Mouse (Mus musculus) kidney, embryonic 16.5 days (tissue): ENCODE measurements at regions not wholly inside any gene's neighbourhood (a gene's known extent, or its start where the extent isn't known, plus 50 kb on each side); places are given as distances from the start of the nearest gene placed in this dataset.
A peak's percentile ranks its signal among the peaks of the same experiment; 100 is the strongest.

Source experiments
- ATAC-seq: fragments of 200-750 bp; cut with Nextera tagmentation; 2 replicates; pipeline ENCODE4 v1.8.0; 2017; ENCODE audit warnings: moderate TSS enrichment; ENCODE audit not compliant: low FRiP score, low TSS enrichment
- H3K27ac ChIP-seq: fragments of 300-500 bp; sonication (generic); 2 replicates; pipeline ENCODE4 v1.5.1; 2014; ENCODE audit warnings: low read length
- H3K27me3 ChIP-seq: fragments of 300-500 bp; sonication (generic); 2 replicates; pipeline ENCODE4 v1.6.1; 2014; ENCODE audit warnings: low read length, control low read depth, mixed read lengths; ENCODE audit not compliant: insufficient read depth
- H3K36me3 ChIP-seq: fragments of 300-500 bp; sonication (generic); 2 replicates; pipeline ENCODE4 v1.6.1; 2014; ENCODE audit warnings: low read length, control low read depth, mixed read lengths; ENCODE audit not compliant: insufficient read depth
- H3K4me1 ChIP-seq: fragments of 300-500 bp; sonication (generic); 2 replicates; pipeline ENCODE4 v1.6.1; 2014; ENCODE audit warnings: low read length, control low read depth, mixed read lengths; ENCODE audit not compliant: insufficient read depth
- H3K4me2 ChIP-seq: fragments of 300-500 bp; sonication (generic); replicated peaks from 2 replicates; pipeline ENCODE4 v1.6.1; 2014; ENCODE audit warnings: low read depth, low read length
- H3K4me3 ChIP-seq: fragments of 300-500 bp; sonication (generic); 2 replicates; pipeline ENCODE4 v1.5.1; 2014; ENCODE audit warnings: mild to moderate bottlenecking, low read length
- H3K9ac ChIP-seq: fragments of 300-500 bp; sonication (generic); replicated peaks from 2 replicates; pipeline ENCODE4 v1.6.1; 2014; ENCODE audit warnings: low read length
- H3K9me3 ChIP-seq: fragments of 300-500 bp; sonication (generic); 2 replicates; pipeline ENCODE4 v1.6.1; 2016; ENCODE audit warnings: low read length, control low read depth
- WGBS: fragments of 180-500 bp; shearing (Covaris S2); extraction: QIAGEN DNeasy Blood & Tissue Kit; methylation state at CpG from one replicate; pipeline ENCODE4 v1.1.7; 2014; 5-methylcytosine and 5-hydroxymethylcytosine counted together

DNA sequence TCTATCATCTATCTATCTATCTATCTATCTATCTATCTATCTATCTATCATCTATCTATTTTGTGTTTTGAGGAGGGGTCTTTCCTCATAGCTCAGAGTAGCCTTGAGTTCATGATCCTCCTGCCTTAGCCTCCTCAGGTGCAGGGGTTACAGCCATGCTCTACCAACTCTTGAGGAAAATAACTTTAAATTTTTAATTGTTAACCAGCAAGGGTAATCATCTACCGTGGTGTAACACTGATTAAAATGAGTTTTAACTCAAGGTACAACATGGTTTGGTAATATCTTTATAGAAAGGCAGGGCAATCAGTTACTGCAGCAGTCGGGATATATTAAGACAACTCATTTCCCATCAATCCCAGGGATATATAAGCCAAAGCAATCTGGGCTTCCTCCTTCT is 401.6 kb upstream of the Fbxo33 start:
- H3K36me3 ChIP-seq: no peaks in the 10 kb centered on the region
- no peak overlapping the region for H3K4me3 ChIP-seq
- H3K9ac ChIP-seq: no peak overlapping the region
- H3K4me2 ChIP-seq: no peak overlapping the region
- H3K27me3 ChIP-seq: no peaks in the 10 kb centered on the region
- ATAC-seq: peak; percentile 85; the same call in 1 of the 2 replicates
- WGBS: 62% methylated on average over 2 of the region's 2 CpGs
- no peaks in the 10 kb centered on the region for H3K4me1 ChIP-seq
- no peaks in the 10 kb centered on the region for H3K9me3 ChIP-seq
- no peak overlapping the region for H3K27ac ChIP-seq

- Histone ChIP-seq H3K27ac (no peak overlapping the region), H3K9me3 (no peaks in the 10 kb centered on the region), H3K36me3 (no peaks in the 10 kb centered on the region), H3K27me3 (no peaks in the 10 kb centered on the region), H3K4me2 (no peak overlapping the region), H3K9ac (no peak overlapping the region), H3K4me1 (no peaks in the 10 kb centered on the region), H3K4me3 (no peak overlapping the region)
- no peak for ATAC-seq
- WGBS: 72% methylated on average over 2 of the region's 2 CpGs
Observed at GRCm38 (mm10) chr12:59620340-59620739, 400.8 kb upstream of the Fbxo33 start.

DNA sequence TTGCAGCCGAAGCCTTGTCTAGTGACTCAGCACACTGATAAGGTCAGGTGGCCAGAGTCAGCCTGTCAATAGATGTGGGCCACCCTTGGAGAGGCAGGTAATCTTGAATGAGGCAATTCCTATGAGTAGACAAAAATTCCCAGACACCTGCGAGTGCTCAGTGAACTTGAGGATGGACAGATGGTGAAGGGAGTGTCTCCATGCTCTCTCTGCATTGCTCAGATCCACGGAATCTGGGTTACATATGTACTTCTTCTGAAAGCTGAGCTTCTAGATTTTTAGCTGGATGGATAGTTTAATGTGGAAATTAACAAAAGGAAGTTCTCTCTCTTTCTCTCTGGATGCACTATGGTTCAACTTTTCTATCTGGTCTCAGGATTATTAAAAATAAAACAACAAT is 396.6 kb upstream of the Fbxo33 start:
- no peak overlapping the region for H3K4me2 ChIP-seq
- no peaks in the 10 kb centered on the region for H3K9me3 ChIP-seq
- H3K27me3 ChIP-seq: no peaks in the 10 kb centered on the region
- no peaks in the 10 kb centered on the region for H3K4me1 ChIP-seq
- H3K4me3 ChIP-seq: no peak overlapping the region
- H3K9ac ChIP-seq: no peak overlapping the region
- H3K36me3 ChIP-seq: no peaks in the 10 kb centered on the region
- no peak for ATAC-seq
- H3K27ac ChIP-seq: no peak overlapping the region
- WGBS: 80% methylated on average over 3 of the region's 3 CpGs

DNA sequence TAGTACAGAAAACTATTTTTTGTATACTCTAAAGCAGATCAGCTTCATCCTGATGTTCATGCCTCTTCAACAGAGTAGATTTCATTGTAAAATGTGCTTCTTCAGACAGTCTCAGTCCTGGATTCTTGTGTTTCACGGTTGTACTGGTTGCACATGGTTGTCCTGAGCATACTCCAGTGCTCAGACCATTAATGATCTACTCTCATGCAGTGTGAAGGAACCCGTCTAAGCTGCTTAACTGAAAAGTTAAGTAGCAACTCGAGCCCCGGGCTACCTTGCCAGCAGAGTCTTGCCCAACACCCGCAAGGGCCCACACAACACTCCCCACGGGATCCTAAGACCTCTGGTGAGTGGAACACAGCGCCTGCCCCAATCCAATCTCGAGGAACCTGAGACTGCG is 380.3 kb upstream of the Fbxo33 start:
- Histone ChIP-seq H3K27me3 (no peaks in the 10 kb centered on the region), H3K9me3 (no peaks in the 10 kb centered on the region), H3K9ac (no peak overlapping the region), H3K36me3 (no peaks in the 10 kb centered on the region), H3K4me1 (no peaks in the 10 kb centered on the region), H3K27ac (no peak overlapping the region), H3K4me2 (no peak overlapping the region), H3K4me3 (no peak overlapping the region)
- 83% methylated on average over 7 of the region's 9 CpGs for WGBS
- peak; percentile 65 for ATAC-seq

DNA sequence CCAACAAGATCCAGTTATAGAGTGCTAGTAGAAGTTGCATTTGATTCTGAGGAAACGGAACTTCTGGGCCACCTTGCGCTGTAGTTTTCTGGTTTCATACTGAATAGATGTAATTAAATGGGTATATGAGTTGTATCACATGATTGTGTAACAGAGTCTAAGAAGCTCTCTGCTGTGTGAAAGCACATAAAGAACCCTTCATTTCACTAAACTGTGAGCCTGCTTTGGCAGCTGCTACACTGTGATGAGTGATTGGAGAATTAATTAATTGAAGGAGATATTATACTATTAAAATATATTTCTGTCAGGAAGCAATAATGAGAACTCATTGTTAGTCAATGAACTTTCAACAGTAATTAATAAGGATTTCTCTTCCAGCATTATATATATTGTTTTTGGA is 369.8 kb upstream of the Fbxo33 start:
- Histone ChIP-seq H3K4me2 (no peak overlapping the region), H3K4me3 (no peak overlapping the region), H3K27ac (no peak overlapping the region), H3K9me3 (no peaks in the 10 kb centered on the region; the same call in 1 of the 2 replicates), H3K36me3 (no peaks in the 10 kb centered on the region), H3K9ac (no peak overlapping the region), H3K27me3 (no peaks in the 10 kb centered on the region), H3K4me1 (no peaks in the 10 kb centered on the region)
- ATAC-seq: no peak
- WGBS: 97% methylated on average over 2 of the region's 2 CpGs

- Histone ChIP-seq H3K9ac (no peak overlapping the region), H3K4me1 (no peaks in the 10 kb centered on the region), H3K27ac (no peak overlapping the region), H3K4me3 (no peak overlapping the region), H3K27me3 (no peaks in the 10 kb centered on the region), H3K36me3 (no peaks in the 10 kb centered on the region), H3K4me2 (no peak overlapping the region), H3K9me3 (no peaks in the 10 kb centered on the region)
- ATAC-seq: no peak
- WGBS: 78% methylated on average over 1 of the region's 1 CpGs
Observed at GRCm38 (mm10) chr12:59582587-59582986, 363.1 kb upstream of the Fbxo33 start.

DNA sequence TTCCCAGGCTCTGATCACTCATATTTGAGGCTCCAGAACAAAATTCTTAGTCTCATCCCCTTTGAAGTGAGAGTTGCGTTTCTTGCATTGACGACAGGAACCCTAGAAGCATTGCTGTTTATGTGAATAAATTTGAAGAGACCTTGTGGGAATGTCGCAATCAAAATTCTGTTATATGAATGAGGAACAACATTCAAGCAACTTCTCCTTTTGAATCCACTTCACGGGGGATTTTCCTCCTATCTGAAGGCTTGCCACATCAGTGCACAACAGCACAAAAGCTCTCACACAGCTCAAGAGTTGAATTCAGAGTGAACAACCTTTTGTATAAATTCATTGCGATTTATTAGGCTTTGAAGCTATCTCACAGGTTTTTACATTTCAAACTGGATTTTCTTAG is 360.2 kb upstream of the Fbxo33 start:
- 89% methylated on average over 5 of the region's 5 CpGs for WGBS
- H3K27ac ChIP-seq: no peak overlapping the region
- no peak overlapping the region for H3K4me2 ChIP-seq
- ATAC-seq: no peak
- no peaks in the 10 kb centered on the region for H3K9me3 ChIP-seq
- H3K9ac ChIP-seq: no peak overlapping the region
- no peak overlapping the region for H3K4me3 ChIP-seq
- no peaks in the 10 kb centered on the region for H3K4me1 ChIP-seq
- no peaks in the 10 kb centered on the region for H3K36me3 ChIP-seq
- no peaks in the 10 kb centered on the region for H3K27me3 ChIP-seq

DNA sequence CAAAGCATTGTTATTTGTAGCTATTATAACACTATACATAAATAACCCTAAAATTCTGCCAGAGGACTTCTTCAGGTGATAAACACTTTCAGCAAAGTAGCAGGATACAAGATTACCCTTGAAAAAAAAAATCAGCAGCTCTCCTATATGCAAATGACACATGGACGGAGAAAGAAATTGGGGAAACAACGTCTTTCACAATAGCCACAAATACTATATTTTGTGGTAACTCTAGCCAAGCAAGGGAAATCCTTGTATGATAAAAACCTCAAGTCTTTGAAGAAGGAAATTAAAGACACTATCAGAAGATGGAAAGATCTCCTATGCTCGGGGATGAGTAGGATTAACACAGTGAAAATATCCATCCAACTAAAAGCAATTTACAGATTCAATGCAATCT is 344.4 kb upstream of the Fbxo33 start:
- Histone ChIP-seq H3K27ac (no peak overlapping the region), H3K4me2 (no peak overlapping the region), H3K4me1 (no peaks in the 10 kb centered on the region), H3K4me3 (no peak overlapping the region), H3K27me3 (no peaks in the 10 kb centered on the region), H3K9ac (no peak overlapping the region), H3K9me3 (no peaks in the 10 kb centered on the region), H3K36me3 (no peaks in the 10 kb centered on the region)
- no peak for ATAC-seq
- WGBS: 83% methylated on average over 3 of the region's 3 CpGs

- no peaks in the 10 kb centered on the region for H3K36me3 ChIP-seq
- H3K4me2 ChIP-seq: no peak overlapping the region
- H3K4me1 ChIP-seq: no peaks in the 10 kb centered on the region
- H3K9ac ChIP-seq: no peak overlapping the region
- H3K27me3 ChIP-seq: no peaks in the 10 kb centered on the region
- 72% methylated on average over 2 of the region's 2 CpGs for WGBS
- no peak overlapping the region for H3K27ac ChIP-seq
- no peaks in the 10 kb centered on the region for H3K9me3 ChIP-seq
- ATAC-seq: no peak
- H3K4me3 ChIP-seq: no peak overlapping the region
Observed at GRCm38 (mm10) chr12:59539788-59540187, 320.3 kb upstream of the Fbxo33 start.

DNA sequence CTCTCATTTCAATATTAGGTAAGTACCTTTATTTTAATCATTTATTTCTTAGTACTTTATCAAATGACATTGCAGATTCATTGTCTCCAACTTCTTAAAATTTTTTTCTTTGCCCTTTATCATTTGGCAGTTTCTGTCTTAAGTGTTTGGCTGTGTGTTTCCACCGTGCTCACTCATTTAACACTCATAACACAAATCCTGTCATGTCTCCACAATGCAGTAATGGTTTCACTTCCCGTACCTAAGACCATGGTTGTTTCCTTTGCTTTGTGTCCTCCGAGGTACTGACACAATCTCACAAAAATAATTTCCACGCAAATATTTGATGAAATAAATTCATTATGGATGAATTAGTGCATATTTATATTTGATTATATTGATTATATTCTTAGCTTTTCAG is 311.0 kb upstream of the Fbxo33 start:
- Histone ChIP-seq H3K27me3 (no peaks in the 10 kb centered on the region), H3K27ac (no peak overlapping the region), H3K4me2 (no peak overlapping the region), H3K9ac (no peak overlapping the region), H3K4me3 (no peak overlapping the region), H3K4me1 (no peaks in the 10 kb centered on the region), H3K36me3 (no peaks in the 10 kb centered on the region), H3K9me3 (no peaks in the 10 kb centered on the region)
- no peak for ATAC-seq
- WGBS: 82% methylated on average over 4 of the region's 4 CpGs

GRCm38 (mm10) chr12:59523368-59523767 is 303.8 kb upstream of the Fbxo33 start:
- no peaks in the 10 kb centered on the region for H3K27me3 ChIP-seq
- H3K4me2 ChIP-seq: no peak overlapping the region
- H3K36me3 ChIP-seq: no peaks in the 10 kb centered on the region
- no peak for ATAC-seq
- H3K27ac ChIP-seq: no peak overlapping the region
- no peaks in the 10 kb centered on the region for H3K9me3 ChIP-seq
- 78% methylated on average over 2 of the region's 2 CpGs for WGBS
- H3K4me3 ChIP-seq: no peak overlapping the region
- no peak overlapping the region for H3K9ac ChIP-seq
- no peaks in the 10 kb centered on the region for H3K4me1 ChIP-seq
